Mouse (Mus musculus): ENCODE measurements at regions not wholly inside any gene's neighbourhood (a gene's known extent, or its start where the extent isn't known, plus 50 kb on each side); places are given as distances from the start of the nearest gene placed in this dataset.

GRCm38 (mm10) chrX:11541011-11541410 lies 213.4 kb downstream of the H2al1j start:
- TF ChIP-seq CTCF (IDR thresholded peaks at IDR 0.05; ENCODE audit: low read depth): no peak
- no peak for TF ChIP-seq EP300 (IDR thresholded peaks at IDR 0.05; ENCODE audit: low read depth)

Data from liver, embryonic 14.5 days (tissue).